Mouse (Mus musculus): ENCODE measurements at regions not wholly inside any gene's neighbourhood (a gene's known extent, or its start where the extent isn't known, plus 50 kb on each side); places are given as distances from the start of the nearest gene placed in this dataset.

DNA sequence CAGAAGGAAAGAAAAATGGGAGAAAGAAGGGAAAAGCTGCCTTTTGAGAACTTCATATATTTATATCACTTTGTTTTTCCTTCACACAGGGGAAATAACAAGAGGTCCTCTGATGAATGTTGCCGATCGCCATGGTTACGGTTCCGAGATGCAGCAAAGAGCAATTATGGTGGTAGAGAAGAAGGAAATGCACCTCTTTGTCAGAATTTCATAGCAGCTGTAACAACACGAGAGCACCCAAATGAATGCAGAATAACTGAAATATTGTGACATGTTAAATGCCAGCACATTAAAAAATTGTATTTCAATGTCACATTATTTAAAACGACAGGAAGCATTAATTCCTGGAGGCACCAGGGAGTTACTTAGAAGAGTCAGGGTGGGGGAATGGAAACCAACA is 279.4 kb downstream of the Mctp2 start:
- DNase-seq (ENCODE audit: low spot score): no peak

DNA sequence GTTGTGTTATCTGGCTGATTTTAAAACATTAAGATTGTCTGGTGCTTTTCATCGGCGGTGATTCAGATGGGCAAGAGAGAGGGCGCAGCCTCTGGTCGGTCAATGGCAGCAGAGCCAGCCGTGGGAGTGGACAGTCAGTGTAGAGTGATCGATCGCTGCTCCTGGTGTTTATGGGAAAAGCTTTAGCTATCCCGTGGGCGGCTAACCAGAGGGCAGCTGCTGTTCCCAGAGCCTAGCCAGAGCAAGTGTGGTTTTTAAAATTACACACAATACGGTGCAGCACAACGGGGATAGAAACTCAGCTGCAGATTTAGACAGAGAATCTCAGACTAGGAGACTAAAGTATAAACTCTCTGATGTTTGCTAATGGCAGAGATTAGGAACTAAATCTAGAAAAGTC is 297.3 kb downstream of the Mctp2 start:
- DNase-seq (ENCODE audit: low spot score): no peak

DNA sequence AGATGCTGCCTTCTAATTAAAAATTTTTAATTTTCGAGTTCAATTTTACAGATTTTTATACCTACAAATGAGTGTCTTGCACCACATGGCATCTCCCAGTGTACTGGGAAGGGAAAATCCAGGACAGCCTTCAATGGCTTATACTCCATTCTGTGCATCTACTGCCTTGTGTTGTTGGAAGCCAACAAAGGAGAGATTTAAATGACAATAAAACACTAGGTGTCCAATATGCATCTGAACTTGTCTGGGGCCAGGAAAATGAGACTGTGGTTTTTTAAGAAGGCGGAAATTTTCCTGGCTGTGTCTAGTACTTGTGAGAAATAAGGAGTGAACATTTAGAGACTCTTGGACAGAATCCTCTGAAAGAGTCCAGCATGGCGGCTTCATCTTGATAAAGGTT is 302.1 kb downstream of the Mctp2 start:
- DNase-seq (ENCODE audit: low spot score): no peak

DNA sequence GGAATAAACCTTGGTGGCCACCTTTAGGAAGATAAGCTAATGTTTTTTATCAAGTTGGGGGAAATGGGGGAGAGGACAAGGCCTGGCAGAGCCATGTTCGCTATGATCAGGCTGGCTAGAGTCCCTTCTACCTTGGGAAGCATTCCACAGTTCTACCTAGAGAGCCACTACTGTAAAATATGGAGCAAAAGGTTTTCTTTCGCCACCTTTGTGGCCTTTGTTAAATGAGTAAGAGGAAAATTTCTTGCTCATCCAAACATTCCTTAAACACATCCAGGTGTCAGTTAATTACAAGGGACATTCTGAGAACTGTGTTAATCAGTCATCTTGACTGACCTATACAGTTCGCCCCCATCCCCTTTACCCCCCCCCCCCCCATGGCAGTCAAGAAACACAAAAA is 313.9 kb downstream of the Mctp2 start:
- no peak for DNase-seq (ENCODE audit: low spot score)

DNA sequence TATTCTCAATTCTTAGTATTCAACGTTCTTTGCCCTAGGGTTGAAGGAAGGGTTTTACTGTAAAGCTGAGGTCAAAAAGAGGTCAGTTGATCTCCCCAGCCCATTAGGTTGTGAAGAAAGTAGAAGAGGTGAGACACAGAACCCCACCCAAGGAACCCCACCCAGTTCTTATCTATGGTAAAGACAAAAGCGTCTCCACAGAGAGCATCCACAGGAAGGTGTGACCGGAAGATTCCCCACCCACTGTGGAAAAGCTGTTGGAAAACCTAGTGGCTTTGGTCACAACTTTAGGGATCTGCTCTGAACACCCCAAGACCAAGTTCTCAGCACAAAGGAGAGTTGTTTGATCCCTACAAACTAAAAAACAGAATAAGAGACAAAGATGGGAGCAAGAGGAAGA is 314.6 kb downstream of the Mctp2 start:
- DNase-seq (ENCODE audit: low spot score): no peak

DNA sequence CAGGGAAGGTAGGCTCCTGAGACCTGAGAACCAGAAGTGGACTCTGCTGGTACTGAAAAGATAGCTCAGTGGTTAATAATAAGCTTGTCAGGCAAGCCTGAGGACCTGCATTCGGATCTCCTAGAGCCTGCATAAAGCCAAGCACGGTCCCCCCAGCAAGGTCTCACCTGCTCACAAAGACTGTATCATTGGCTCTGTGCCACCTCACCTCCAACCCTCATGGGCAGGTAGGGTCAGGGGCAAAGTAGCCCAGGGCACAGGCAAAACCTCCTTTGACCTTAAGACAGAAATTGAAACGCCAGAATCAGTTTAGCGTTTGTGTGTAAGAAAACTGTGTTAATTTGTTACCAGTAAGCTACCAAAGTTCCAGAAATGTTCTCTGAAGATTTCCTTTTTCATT is 315.2 kb downstream of the Mctp2 start:
- no peak for DNase-seq (ENCODE audit: low spot score)

DNA sequence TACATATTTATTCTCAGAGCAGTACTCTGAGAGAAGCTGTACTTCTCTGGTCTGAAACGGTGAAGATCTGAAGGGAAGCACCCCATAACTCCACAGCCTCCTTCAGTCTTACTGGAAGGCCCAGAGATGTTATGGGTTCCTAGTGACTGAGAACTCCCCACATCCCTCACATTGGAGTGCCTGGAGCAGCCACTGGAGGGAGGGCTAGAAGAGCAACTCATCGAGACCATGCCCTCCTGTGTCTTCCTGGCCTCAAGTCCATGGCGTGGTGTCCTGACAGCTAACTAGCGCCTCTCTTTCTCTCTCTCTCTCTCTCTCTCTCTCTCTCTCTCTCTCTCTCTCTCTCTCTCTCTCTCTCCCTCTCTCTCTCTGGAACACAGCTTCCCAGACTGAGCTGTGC is 340.4 kb downstream of the Mctp2 start:
- no peak for DNase-seq (ENCODE audit: low spot score)

DNA sequence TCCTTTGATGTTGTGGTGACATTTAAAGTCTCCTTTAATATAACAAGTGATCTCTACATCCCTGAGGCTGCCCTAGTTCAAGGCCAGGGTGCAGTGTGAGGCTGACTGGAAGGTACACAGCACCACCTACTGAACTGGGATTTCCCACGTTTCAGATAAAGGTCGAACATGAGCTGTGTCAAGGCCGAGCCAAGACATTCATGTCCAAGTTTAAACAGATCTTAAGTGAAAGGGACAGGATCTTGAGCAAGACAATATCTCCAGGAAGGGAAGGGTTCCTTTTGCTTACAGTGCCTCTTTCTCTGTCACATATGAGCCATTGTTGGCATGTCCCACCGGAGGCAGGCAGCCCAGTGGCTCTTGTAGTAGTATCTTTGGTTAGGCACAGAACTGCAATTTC is 343.0 kb downstream of the Mctp2 start:
- no peak for DNase-seq (ENCODE audit: low spot score)

DNA sequence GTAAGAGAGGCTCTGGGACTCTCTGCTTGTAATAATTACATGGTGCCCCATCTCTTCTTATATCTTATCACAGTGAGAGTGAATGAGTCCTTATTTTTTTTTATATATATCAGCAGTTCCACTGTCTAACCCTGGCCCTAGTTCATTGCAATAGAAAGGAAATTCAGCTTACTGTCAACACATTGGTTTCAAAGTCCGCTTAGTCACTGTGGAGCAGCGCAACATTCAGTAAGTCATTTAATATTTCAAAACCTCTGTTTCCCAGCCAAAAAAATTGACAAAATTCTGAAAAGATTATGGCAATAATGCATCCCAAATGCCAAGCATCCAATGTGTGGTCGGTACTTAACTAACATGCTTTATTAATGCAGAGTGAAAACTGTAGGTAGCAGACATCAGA is 343.6 kb downstream of the Mctp2 start:
- no peak for DNase-seq (ENCODE audit: low spot score)

DNA sequence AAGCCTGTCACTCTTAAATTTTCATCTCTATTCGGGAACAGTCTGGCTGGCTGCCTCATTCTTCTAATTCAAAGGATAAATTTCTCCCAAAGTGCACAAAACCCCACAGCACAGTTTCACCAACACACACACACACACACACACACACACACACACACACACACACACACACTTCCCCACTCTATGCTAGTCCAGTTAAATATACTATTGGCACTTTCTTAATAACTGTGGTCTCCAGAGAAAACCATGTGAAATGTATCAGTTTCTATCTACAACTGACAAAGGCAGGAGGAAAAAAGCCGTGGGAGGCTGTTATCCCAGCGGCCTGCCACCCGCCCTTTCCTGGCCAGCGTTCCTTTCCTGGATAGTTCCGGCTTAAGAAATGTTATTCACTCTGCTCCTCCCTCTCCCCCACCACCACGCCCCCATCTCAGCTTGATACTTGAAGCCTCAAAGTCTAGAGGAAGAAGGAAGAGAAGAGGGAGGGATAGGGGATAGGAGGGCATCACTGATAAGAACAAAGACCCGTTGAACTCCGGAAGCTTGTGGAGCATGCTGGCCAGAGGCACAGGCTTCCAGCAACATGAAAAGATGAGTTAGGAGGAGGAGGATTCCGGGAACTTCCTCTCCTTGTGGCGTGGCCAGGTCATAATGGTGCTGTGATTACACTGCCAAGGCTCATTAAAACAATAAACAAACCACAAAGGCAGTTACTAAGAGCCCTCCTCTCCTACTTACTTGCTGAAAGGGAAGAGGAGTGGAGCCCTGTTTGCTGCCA is 345.8 kb downstream of the Mctp2 start:
- peak; percentile 14 for DNase-seq (ENCODE audit: low spot score)

DNA sequence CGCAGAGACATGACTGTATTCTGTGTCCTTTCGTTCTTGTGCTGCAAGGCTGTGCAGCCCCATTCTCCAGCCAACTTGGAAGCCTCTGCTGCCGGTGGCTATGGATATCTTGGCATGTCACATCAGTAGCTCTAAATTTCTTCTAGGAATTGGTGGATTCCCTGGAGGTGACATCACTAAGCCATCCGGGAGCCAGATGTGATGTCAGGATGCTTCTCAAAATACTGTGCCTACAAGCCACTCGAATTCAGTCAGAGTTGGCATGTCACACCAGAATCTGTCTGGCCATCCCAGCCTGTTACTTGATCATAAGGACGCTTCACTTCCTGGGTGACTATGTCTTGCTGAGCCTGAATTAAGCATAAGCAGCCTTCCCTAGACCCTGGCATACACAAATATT is 359.9 kb downstream of the Mctp2 start:
- DNase-seq (ENCODE audit: low spot score): no peak

DNA sequence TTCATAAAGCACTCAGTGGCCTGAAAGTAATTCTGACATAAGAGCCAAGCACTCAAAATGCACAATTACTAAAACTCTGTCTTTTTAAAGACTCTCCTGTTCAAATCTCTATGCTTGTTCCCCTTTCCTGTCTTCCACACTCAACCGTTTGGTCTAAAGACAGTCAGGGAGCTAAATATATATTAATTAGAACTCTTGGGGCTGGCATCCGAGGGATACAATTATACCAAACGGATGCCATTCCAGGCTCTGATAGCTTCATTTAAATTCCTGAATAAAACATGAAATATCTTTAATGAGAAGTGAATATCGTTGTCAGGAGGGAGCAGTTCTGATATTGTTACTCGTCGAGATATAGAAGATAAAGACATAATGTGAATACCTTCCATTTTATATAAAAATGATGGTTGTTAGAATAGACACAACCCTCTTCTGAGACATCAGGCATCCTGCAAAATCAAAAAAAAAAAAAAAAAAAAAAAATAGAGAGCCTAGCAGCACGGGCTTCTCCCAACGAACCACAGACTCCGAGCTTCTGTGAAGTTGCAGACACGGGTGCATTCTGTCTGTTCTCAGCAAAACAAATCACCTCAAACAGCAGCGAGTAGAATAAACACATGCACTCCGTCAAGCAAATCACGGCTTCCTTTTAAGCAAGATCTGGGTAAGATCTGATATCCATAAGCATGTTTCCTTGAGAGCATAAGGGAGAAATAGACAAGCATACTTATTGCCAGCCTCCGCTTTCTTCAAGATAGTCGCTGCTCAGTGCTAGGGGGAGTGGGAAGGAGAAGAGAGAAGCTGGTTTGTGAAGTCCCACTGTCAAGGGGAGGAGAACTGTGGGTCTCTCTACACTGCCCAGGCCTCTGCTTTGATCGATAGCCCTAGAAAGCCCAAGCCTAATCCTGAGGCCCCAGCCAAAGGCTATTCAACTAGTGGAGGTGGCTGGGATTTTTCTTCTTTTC is 363.0 kb downstream of the Mctp2 start:
- no peak for DNase-seq (ENCODE audit: low spot score)

DNA sequence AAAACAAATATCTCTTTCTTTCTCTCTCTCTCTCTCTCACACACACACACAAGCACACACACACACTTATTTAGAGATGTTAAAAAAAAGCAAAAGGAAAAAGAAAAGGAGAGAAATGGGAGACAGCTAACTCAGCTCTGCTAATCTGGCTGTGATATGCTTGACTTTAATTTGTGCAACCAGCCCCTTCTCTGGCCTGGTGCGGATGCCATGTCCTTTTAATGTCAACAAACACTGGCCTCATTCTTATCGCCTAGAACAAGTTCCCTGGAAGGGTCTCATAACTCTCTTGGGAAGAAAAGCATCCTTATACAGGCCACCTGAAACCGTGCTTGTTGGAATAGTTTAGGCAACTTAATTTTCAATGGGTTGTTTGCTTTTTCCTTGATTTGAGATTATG is 368.7 kb downstream of the Mctp2 start:
- DNase-seq (ENCODE audit: low spot score): no peak

DNA sequence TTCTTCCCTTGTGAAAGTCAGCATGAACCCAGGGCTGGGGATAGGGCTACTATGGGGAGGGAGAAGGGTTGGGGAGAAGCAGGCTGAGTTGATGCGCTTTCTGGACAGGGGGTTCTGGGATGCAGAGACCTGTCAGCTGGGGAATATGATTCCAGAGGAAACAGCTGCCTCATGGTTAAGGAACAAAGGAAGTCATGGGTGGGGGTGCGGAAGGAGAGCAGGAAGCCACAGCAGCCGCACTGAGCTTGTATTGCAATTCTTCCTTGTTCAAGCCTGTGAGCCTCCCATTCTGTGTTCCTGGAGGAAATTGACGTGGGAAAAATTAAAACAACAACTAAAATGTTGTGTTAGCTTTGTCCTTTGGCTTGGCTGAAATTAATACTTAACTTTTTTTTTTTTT is 369.7 kb downstream of the Mctp2 start:
- no peak for DNase-seq (ENCODE audit: low spot score)
